Mouse (Mus musculus): ENCODE results near the gene Gpx3.

DNA sequence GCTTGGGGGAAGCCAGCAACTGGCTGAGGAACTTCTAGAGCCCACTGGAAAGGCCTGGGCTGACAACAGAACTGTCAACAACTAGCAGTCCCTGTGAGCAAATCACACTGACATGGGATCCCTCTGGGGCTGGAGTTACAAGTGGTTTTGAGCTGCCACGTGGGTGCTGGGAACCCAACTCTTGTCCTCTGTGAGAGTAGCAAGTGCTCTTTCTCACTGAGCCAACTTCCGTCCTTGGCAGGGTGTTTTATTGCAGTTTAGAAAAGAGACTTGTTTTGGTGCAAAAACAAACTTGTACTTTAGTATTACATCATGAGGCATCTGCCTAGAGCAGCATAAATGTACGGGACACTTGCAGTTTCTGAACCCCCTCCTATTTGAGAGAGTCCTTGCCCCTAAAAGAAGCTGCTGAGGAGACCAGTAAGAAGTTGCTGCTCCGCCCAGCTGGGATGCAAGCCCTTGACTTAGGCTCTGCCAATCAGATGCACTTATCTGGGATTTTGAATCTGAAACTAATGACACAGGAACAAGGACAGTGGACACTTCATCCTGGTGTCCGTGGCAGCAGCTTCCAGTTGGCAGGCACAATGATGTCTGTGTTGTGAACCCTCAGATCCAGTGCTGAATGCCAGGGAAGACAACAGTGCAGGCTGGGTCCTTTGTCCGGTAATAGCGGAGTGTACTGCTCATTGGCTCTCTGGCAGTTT is 30.3 kb upstream of the Gpx3 start:
- TF ChIP-seq CTCF (IDR thresholded peaks at IDR 0.05; ENCODE audit: control insufficient read depth, insufficient read depth, insufficient read length), result no peak
- TF ChIP-seq MAX (IDR thresholded peaks at IDR 0.05), result no peak
- TF ChIP-seq USF1 (IDR thresholded peaks at IDR 0.05; ENCODE audit: low read depth), result no peak
- no peak for TF ChIP-seq CEBPB (IDR thresholded peaks at IDR 0.05; ENCODE audit: low read depth)
- TF ChIP-seq MYOD1 (IDR thresholded peaks at IDR 0.05; ENCODE audit: control insufficient read depth, insufficient read length, low read depth), result no peak

Data from C2C12 (cell line).